Mouse (Mus musculus) forebrain, postnatal 0 days (tissue): ENCODE measurements around the gene Crybb2. TPM values are rescaled to one million over a fixed set of nuclear protein-coding genes. Genes with fewer than 3 reads are reported as not detected.
"Not testable (repeated sequence)": the region's sequence is repeated elsewhere in the genome, so short reads cannot be mapped to it uniquely, and the experiment has no call there.

Source experiments
- ATAC-seq: fragments of 200-750 bp; cut with Nextera tagmentation; 2 replicates; pipeline ENCODE4 v1.8.0; 2017; ENCODE audit warnings: mild to moderate bottlenecking, moderate library complexity
- DNase-seq: peaks from one replicate; pipeline ENCODE4 v3.0.0-alpha.2; 2015
- H3K27ac ChIP-seq: fragments of 300-500 bp; sonication (generic); 2 replicates; pipeline ENCODE4 v1.5.1; 2014; ENCODE audit warnings: low read depth, mild to moderate bottlenecking, antibody characterized with exemption, low read length, moderate library complexity, mixed read lengths
- H3K27me3 ChIP-seq: fragments of 300-500 bp; sonication (generic); 2 replicates; pipeline ENCODE4 v1.6.1; 2014; ENCODE audit warnings: mild to moderate bottlenecking, low read length, mixed read lengths; ENCODE audit not compliant: insufficient read depth
- H3K36me3 ChIP-seq: fragments of 300-500 bp; sonication (generic); 2 replicates; pipeline ENCODE4 v1.6.1; 2014; ENCODE audit warnings: mild to moderate bottlenecking, moderate library complexity; ENCODE audit not compliant: insufficient read depth
- H3K4me1 ChIP-seq: fragments of 300-500 bp; sonication (generic); 2 replicates; pipeline ENCODE4 v1.6.1; 2014; ENCODE audit warnings: antibody characterized with exemption; ENCODE audit not compliant: insufficient read depth
- H3K4me2 ChIP-seq: fragments of 300-500 bp; sonication (generic); 2 replicates; pipeline ENCODE4 v1.6.1; 2014; ENCODE audit warnings: low read depth, mild to moderate bottlenecking, moderate library complexity
- H3K4me3 ChIP-seq: fragments of 300-500 bp; sonication (generic); 2 replicates; pipeline ENCODE4 v1.5.1; 2014; ENCODE audit warnings: low read depth, low read length, mixed read lengths
- H3K9ac ChIP-seq: fragments of 300-500 bp; sonication (generic); 2 replicates; pipeline ENCODE4 v1.6.1; 2014; ENCODE audit warnings: mild to moderate bottlenecking
- H3K9me3 ChIP-seq: fragments of 300-500 bp; sonication (generic); 2 replicates; pipeline ENCODE4 v1.6.1; 2016; ENCODE audit warnings: low read length
- CTCF ChIP-seq: sonication (generic); IDR thresholded peaks from 2 replicates; pipeline ENCODE4 v1.5.1; 2016; ENCODE audit warnings: antibody characterized with exemption, control low read depth, low read depth
- WGBS: fragments of 180-500 bp; shearing (Covaris S2); extraction: QIAGEN DNeasy Blood & Tissue Kit; methylation state at CpG from one replicate; pipeline ENCODE4 v1.1.7; 2014; 5-methylcytosine and 5-hydroxymethylcytosine counted together
- polyA plus RNA-seq: library from polyadenylated mRNA; unstranded; fragments of >200 nt; fragmentation: Nextera tagmentation; extraction: Ambion mirVana; gene quantifications from 2 replicates; pipeline ENCODE4 v1.2.1, GENCODE M21; 2015
- total RNA-seq: library from RNA; depleted of rRNA; stranded (reverse); fragments of >200 nt; gene quantifications from 2 replicates; pipeline ENCODE4 v1.2.3, GENCODE M21; 2014

The Crybb2 gene
- total and polyA plus RNA-seq, 2 experiments from 2014 or later = not detected

GRCm38 (mm10) chr5:113111336-113111735, 41.4 kb upstream of the Crybb2 start:
- 26% methylated on average over 4 of the region's 4 CpGs for WGBS
- no peak for TF ChIP-seq CTCF
- Histone ChIP-seq H3K27me3 (no peaks in the 10 kb centered on the region), H3K9ac (no peak overlapping the region), H3K27ac (no peak overlapping the region; the same call in 1 of the 2 replicates), H3K4me2 (no peak overlapping the region), H3K4me3 (no peak overlapping the region), H3K36me3 (no peaks in the 10 kb centered on the region), H3K4me1 (no peaks in the 10 kb centered on the region), H3K9me3 (no peaks in the 10 kb centered on the region)
- ATAC-seq (no peak), DNase-seq (no peak)

- 0% methylated on average over 1 of the region's 1 CpGs for WGBS
Observed at GRCm38 (mm10) chr5:113110929-113111328, 41.0 kb upstream of the Crybb2 start.

GRCm38 (mm10) chr5:113109651-113110050, 39.7 kb upstream of the Crybb2 start:
- peak; percentile 49 for TF ChIP-seq CTCF
- H3K27me3 ChIP-seq, H3K4me1 ChIP-seq, H3K27ac ChIP-seq, H3K4me2 ChIP-seq, H3K4me3 ChIP-seq, DNase-seq, H3K9me3 ChIP-seq, ATAC-seq, H3K9ac ChIP-seq, H3K36me3 ChIP-seq: not testable (repeated sequence)
- WGBS = 92% methylated on average over 2 of the region's 2 CpGs

More at GRCm38 (mm10) chr5:113110929-113111328, 41.0 kb upstream of the Crybb2 start:
- Histone ChIP-seq H3K27me3 (no peaks in the 10 kb centered on the region), H3K36me3 (no peaks in the 10 kb centered on the region), H3K4me1 (no peaks in the 10 kb centered on the region), H3K4me3 (no peak overlapping the region), H3K4me2 (no peak overlapping the region), H3K9ac (no peak overlapping the region), H3K27ac (peak overlapping the region; percentile 76), H3K9me3 (no peaks in the 10 kb centered on the region)
- ATAC-seq (peak; percentile 44), DNase-seq (no peak)
- TF ChIP-seq CTCF = no peak

DNA sequence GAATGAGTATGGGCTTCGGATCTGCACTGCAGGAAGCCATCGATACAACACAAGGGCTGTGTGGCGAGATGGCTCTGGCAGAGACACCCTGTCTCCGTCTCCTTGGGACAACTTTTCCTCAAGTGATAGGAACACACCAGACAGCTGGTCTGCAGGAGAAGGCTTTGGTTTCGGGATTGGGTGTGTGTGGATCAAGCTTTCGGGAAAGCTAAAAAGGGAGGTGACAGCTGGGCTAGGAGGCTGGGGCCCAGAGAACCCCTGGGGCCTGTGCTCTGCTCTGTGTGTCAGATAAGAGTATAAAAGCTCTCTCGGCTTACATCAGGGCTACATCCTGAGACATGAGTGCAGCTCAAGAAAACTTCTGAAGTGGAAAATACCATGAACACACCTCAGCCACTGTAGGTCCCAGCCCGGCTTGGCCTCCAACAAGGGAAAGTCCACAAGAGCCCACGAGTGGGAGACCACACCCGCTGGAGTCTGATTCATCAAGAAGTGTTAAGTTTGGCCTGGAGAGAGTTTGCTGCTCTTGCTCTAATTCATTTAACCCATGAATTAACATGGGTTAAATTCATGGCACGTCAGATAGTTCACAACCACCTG, 38.3 kb upstream of the Crybb2 start:
- no peak for DNase-seq
- Histone ChIP-seq H3K9ac (no peak overlapping the region), H3K27me3 (no peaks in the 10 kb centered on the region), H3K36me3 (no peaks in the 10 kb centered on the region), H3K4me1 (no peaks in the 10 kb centered on the region), H3K4me3 (no peak overlapping the region), H3K4me2 (no peak overlapping the region), H3K27ac (no peak overlapping the region), H3K9me3 (no peaks in the 10 kb centered on the region)
- no peak for TF ChIP-seq CTCF
- WGBS = 75% methylated on average over 11 of the region's 11 CpGs
- no peak for ATAC-seq

GRCm38 (mm10) chr5:113107709-113108108, 37.8 kb upstream of the Crybb2 start:
- no peak for TF ChIP-seq CTCF
- DNase-seq = no peak
- no peaks in the 10 kb centered on the region for H3K4me1 ChIP-seq
- H3K27ac ChIP-seq = no peak overlapping the region
- no peak overlapping the region for H3K4me2 ChIP-seq
- 43% methylated on average over 3 of the region's 3 CpGs for WGBS
- H3K4me3 ChIP-seq = no peak overlapping the region
- H3K9ac ChIP-seq = no peak overlapping the region
- H3K27me3 ChIP-seq = no peaks in the 10 kb centered on the region
- no peaks in the 10 kb centered on the region for H3K36me3 ChIP-seq
- H3K9me3 ChIP-seq = no peaks in the 10 kb centered on the region
- no peak; the same call in 1 of the 2 replicates for ATAC-seq

DNA sequence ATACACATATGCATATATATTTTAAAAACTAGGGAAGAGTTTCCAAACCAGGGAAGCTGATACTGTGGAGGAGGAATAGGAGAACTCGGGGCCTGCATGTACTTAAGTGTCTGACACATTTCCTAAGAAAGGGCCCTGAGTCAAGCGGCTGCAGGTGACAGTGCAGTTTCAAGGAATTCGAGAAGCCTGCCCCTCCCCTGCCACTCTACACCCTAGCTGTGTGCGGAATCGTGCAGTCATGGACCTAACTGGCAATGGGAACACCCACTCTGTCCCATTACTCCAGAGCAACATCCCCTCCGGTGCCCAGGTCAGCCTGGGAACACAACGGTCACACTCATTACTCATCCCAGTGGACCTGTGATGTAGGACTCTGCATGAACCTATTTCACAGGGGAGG, 36.7 kb upstream of the Crybb2 start:
- no peak for ATAC-seq
- no peaks in the 10 kb centered on the region for H3K36me3 ChIP-seq
- H3K9ac ChIP-seq = no peak overlapping the region
- H3K4me3 ChIP-seq = no peak overlapping the region
- no peaks in the 10 kb centered on the region for H3K9me3 ChIP-seq
- H3K4me1 ChIP-seq = no peaks in the 10 kb centered on the region
- no peaks in the 10 kb centered on the region for H3K27me3 ChIP-seq
- no peak overlapping the region for H3K4me2 ChIP-seq
- no peak for TF ChIP-seq CTCF
- no peak for DNase-seq
- H3K27ac ChIP-seq = no peak overlapping the region
- WGBS = 84% methylated on average over 7 of the region's 7 CpGs

- H3K4me2 ChIP-seq = no peak overlapping the region
- H3K27me3 ChIP-seq = no peaks in the 10 kb centered on the region
- H3K4me3 ChIP-seq = no peak overlapping the region
- no peaks in the 10 kb centered on the region for H3K4me1 ChIP-seq
- H3K36me3 ChIP-seq = no peaks in the 10 kb centered on the region
- 83% methylated on average over 4 of the region's 4 CpGs for WGBS
- ATAC-seq (no peak), DNase-seq (no peak)
- H3K9me3 ChIP-seq = no peaks in the 10 kb centered on the region
- no peak overlapping the region for H3K27ac ChIP-seq
- H3K9ac ChIP-seq = no peak overlapping the region
- TF ChIP-seq CTCF = no peak
Observed at GRCm38 (mm10) chr5:113105481-113105880, 35.6 kb upstream of the Crybb2 start.

DNA sequence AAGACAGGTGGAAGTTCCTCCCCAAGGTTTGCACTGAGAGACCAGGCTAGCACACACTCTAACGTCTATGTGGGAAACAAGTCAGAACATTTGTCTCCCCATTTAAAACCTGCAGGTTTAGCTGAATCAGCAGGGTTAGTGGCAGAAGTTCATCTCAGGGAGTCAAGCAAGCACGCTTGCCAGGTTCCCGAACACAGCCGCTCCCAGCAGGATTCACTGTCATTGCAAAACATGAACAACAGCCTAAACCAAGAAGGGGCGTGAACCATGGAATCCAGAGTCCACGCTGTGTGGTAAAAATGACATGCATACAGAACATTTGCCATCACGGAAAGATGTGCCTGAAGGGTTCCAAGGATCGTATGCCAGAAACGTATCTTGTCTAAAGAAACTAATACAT, 35.1 kb upstream of the Crybb2 start:
- H3K27me3 ChIP-seq = no peaks in the 10 kb centered on the region
- no peak for TF ChIP-seq CTCF
- H3K4me1 ChIP-seq = no peaks in the 10 kb centered on the region
- H3K27ac ChIP-seq = no peak overlapping the region
- no peak overlapping the region for H3K4me2 ChIP-seq
- 0 out of 2 replicates have a peak, but pooled peaks cover 2% of the 10 kb centered on the region for H3K36me3 ChIP-seq
- ATAC-seq = no peak
- H3K4me3 ChIP-seq = no peak overlapping the region
- H3K9ac ChIP-seq = no peak overlapping the region
- no peaks in the 10 kb centered on the region for H3K9me3 ChIP-seq
- no peak for DNase-seq
- WGBS = 74% methylated on average over 9 of the region's 9 CpGs
